Mouse (Mus musculus) fat pad, adult 2 months (tissue): Measurements from ENCODE around the gene Mpdu1.
"Not testable (repeated sequence)": the region's sequence is repeated elsewhere in the genome, so short reads cannot be mapped to it uniquely, and the experiment has no call there.

Experiments
- DNase-seq: peaks from one replicate; pipeline ENCODE4 v3.0.0-alpha.2; 2011; ENCODE audit warnings: low read depth, low spot score; ENCODE audit errors: extremely low read depth

Mpdu1 gene

DNA sequence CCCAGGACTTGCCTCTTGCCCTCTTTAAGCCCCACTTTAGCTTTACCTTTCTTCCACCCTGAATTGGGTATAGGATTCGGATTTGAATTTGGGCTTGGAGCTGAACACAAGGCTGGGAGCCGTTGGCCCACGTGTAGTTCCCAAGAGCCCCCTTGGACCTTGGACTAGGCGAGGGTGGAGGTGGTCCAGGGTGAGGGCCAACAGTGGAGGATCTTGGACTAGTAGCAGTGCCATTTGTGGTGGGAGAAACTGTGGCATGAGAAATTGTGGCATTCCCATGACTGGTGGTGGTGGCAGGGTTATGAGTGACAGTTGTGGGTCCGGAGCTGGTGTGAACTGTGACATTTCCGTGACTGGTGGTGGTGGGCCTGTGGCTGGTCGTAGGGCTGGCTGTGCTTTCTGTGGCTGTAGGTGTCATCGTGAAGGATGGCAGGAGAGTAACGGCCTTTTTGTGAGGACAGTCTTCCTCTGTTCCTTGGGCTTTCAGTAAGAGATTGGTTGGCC is 3.1 kb upstream of the Mpdu1 start:
- DNase-seq: no peak

GRCm38 (mm10) chr11:69664841-69665240 is 2.4 kb upstream of the Mpdu1 start:
- DNase-seq: no peak

DNA sequence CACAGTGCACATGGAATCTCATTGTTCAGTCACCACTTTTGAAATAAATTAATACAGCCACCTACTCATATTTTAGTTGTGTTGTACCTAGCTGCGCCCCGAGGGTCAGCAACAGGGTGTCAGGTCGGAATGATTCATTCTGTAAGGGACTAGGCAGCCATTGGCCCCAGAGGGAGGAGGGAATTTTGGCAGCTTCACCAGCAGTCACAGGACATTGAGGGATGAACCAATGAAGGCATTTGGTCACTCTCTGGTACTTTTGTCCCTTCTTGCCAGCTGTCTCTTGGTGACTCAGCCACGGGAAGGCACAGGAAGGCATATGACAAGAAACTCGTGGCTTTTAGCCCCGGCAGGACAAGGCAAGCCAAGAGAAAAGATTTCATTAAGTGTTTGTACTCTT is 1.4 kb upstream of the Mpdu1 start:
- DNase-seq: no peak

DNA sequence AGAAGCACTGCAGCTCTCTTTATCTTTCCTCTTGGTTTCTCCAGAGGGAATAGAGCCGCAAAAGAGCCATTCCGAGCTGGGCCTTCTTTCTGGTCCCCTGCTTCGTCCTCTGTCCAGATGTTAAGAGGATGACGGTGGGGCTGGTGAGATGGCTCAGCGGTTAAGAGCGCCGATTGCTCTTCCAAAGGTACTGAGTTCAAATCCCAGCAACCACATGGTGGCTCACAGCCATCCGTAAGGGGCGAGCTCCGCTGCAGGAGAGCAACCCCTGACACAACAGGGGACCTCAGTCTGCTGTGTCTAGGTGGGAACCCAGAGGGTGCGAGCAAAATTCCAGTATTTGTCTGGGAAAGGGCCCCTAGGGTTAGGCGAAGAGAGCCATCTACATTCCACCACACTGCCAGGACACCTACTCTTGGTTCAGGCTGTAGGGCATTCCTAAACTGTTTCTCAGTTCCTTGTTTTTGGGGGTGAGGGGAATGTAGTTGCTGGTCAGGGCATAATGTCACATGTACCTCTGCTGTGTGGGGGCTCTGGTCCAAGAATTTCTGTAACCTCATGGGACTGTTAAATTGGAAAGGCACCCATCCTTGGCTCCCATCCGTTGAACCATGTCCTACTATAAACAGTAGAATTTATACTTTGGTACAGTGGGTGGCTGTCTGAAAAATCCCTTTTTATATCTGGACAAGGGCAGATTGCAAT is 677 bp upstream of the Mpdu1 start:
- DNase-seq: no peak

DNA sequence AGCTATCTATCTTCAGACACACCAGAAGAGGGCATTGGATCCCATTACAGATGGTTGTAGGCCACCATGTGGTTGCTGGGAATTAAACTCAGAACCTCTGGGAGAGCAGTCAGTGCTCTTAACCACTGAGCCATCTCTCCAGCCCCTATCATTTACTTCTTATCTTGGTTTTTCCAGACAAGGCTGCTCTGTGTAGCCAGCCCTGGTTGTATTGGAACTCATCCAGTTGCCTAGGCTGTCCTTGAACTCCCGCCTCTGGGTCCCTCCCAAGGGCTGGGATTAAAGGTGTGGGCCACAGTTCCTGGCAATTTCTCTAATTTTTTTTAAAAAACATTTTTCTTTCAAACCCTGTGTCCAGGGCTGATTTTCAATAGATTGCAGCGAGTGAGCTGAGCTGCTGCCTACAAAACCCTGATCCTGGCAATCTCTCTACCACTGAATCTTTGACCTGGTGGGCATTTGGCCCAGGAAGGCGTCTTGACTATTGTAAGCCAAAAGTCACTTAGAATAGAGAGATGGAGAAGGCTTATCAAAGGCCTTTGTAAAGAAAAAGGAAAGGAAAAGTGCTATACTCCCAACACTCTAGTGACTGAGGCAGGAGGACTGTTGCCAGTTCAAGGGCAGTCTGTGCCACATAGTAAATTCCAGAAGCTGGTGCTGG is 1.1 kb downstream of the Mpdu1 start:
- no peak for DNase-seq

DNA sequence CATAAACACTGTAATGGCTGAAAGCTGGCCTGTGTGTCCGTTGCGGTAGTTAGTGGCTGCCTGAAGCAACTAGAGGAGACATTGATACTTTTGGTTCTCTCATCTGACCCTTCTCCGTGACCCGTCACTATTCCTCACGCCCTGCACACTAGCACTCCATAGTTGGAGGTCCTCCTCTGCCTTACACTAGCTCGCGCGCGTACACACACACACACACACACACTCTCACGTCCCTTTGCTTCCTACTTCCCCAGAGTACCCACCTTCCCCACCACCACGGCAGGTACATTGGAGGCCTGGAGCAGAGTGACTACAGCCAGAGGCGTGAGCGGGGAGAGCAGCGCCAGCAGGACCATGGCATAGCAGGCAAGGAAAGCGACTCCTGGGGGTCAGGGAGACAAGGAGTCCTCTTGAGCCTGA is 5.0 kb downstream of the Mpdu1 start:
- DNase-seq: no peak

GRCm38 (mm10) chr11:69656617-69657461 is 5.6 kb downstream of the Mpdu1 start:
- DNase-seq: no peak

GRCm38 (mm10) chr11:69656065-69656455 is 6.4 kb downstream of the Mpdu1 start:
- no peak for DNase-seq

DNA sequence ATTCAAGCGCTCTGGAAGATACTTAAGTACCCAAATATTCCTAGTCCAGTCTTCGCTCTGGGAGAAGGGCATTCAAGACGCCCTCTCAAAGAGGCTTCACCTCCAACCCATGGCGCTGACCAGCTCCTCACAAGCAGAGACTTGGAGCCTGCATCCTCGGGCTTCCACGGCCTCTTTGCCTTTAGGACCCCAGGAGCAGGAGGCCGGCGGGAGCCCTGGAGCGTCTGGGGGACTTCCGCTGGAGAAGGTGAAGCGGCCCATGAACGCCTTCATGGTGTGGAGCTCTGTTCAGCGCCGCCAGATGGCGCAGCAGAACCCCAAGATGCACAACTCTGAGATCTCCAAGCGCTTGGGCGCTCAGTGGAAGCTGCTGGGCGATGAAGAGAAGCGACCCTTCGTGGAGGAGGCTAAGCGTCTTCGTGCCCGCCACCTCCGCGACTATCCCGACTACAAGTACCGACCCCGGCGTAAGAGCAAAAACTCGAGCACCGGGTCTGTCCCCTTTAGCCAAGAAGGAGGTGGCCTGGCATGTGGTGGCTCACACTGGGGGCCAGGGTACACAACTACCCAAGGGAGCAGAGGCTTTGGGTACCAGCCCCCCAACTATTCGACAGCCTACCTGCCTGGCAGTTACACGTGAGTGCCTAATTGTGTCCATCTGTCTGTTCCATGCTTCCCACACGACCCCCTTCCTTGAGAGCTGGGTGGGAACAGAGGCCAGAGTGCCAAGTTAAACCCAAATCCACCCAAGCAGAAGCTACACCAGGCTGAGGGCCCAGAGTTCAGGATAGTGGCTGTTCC is 7.0 kb downstream of the Mpdu1 start, which contains the start of gene Sox15:
Sox15 (plus strand) TSS at position 51 of the 801 bp plus-strand sequence.
- DNase-seq: no peak

DNA sequence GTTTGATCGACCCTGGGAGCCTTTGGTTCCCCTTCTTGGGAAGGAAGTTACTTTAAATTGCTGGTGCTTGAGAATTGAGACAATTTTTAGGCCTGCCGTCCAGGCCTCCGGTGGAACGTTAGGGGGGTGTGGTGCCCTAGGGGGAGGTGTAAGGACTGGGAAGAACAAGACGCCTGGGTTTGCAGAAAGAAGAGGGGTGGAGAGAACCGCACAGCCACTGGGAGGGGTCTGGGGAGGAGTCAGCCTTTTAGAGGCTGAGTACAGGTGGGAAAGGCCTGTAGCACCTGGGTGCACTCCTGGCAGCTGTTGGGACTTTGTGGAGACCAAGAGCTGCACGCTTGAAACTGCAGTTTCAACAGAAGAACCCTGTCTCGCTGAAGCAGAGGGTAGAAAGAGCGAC is 7.7 kb downstream of the Mpdu1 start:
- no peak for DNase-seq

DNA sequence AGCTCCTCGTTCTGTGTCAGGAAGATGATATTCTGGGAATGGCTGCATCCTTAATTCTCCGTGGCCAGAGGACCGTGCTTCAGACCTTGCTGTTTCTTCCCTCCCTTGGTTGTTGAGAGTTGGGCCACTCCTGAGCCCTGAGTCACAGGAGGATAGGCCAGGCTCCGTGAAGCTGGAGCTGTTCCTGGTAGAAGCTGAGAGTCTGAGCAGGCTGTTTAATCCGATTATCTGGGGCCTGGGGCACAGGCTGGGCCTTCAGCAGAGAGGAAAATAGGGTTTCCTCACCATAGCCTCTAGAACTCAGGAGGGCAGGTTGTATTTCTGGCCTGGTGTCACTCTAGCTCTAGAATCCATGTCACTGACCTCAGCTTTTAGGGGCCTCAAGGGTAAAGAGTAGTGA is 9.0 kb downstream of the Mpdu1 start:
- DNase-seq: no peak

- no peak for DNase-seq
Observed at GRCm38 (mm10) chr11:69645860-69646259, 16.6 kb downstream of the Mpdu1 start.

DNA sequence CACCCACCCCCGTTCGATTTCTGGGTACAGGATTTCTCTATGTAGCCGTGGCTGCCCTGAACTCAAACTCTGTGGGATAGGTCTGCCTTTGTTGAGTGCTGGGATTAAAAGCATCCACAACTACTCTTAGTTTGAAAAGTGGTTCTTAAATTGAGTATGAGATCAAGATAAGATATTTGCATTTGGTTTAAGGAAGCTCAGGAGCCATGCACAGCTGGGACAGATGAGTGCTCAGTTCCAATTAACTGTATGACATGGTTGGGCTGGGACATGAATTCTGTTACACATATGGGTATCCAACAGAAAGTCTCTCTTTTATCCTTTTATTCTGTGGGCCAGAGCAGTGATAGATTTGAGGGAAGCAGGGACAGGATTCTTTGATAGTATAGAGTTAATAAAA is 27.0 kb downstream of the Mpdu1 start:
- DNase-seq: no peak

DNA sequence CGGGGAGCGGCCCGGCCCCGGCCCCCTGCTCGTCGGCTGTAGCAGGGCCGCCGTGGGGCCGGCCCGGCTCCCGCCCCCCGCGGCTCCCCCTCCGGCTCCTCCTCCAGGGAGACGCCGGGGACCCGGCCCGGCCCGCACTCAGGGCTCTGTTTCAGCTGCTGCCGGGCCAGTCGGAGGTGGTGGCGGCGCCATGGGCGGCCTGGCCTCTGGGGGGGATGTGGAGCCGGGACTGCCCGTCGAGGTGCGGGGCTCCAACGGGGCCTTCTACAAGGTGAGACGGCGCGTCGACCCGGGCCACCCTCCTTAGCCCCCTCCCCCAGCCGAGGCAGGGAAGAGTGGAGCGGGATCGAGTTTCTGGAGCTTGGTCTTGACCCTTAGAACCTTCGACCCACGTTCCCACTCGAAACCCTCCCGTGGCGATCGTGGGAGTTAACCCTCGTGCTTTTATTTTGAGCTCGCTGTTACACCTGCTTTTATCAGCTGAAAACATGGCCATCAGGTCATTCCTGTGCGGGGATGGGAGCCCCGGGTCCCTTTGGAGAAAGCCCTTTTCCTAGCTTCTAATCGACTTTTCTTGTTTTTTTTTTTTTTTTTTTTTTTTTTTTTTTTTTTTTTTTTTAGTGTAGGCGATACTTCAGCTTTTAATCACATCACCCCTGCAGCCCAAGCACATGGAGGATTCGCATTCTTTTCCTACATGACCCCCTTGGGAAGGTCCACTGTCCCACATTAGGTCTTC is 29.1 kb downstream of the Mpdu1 start:
- DNase-seq: no peak

DNA sequence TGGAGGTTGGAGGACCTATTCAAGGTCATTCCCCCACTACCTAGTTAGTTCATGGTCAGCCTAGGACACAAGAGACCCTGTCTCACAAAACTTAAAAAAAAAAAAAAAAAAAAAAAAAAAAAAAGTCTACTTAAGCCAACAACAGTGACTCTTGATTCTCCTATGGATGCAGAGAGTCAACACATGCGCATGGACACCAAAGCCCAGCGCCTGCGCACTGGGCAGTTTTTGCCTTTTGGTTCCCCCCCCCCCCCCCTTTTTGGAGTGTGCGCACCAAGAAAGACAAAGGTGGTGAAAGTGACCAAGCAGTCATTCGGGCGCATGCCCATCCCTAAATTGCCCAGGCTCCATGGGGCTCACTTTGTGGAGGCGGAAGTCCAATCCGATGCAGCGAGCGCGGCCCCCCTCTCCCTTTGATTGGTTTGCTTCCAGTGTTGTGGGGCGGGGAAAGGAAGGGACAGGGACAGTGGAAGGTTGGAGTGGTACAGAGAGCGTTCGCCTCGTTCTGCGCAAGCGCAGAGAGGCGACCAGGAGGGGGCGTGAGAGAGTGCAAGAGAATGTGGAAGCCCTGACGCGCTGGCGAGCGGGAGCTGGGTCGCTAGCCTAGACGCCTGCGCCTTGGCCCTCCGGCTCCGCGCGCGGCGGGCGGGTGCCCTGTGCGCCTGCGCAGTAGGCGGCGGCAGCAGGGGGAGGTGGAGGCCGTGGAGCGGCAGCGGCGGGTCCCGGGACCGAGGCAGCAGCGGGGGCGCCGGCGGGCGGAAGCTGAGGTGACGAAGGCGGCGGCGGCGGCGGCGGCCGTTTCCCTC is 30.0 kb downstream of the Mpdu1 start, which contains the start of gene Fxr2:
Fxr2 (plus strand) TSS at position 707 of the 806 bp plus-strand sequence.
- DNase-seq: peak; percentile 74

DNA sequence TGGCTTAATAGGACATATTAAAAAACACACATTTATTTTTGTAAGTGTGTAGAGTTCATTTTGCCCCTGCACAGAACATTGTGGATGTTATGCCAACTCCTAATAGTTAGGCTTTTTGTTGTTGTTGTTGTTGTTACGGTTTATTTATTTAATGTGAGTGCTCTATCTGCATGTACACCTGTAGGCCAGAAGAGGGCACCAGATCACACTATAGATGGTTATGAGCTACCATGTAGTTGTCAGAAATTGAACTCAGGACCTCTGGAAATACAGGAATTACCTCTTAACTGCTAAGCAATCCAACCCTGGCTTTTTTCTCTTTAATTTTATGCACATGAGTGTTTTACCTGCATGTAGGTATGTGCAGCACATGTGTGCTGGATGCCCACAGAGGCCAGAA is 32.6 kb downstream of the Mpdu1 start:
- DNase-seq: no peak

GRCm38 (mm10) chr11:69628286-69628685 is 34.2 kb downstream of the Mpdu1 start:
- DNase-seq: no peak

DNA sequence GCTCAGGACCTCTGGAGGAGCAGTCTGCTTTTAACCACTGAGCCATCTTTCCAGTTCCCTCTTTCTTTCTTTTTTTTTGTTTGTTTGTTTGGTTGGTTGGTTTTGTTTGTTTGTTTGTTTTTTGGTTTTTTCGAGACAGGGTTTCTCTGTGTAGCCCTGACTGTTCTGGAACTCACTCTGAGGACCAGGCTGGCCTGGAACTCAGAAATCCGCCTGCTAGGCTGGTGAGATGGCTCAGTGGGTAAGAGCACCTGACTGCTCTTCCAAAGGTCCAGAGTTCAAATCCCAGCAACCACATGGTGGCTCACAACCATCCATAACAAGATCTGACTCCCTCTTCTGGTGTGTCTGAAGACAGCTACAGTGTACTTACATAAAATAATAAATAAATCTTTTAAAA is 38.1 kb downstream of the Mpdu1 start:
- DNase-seq: not testable (repeated sequence)

DNA sequence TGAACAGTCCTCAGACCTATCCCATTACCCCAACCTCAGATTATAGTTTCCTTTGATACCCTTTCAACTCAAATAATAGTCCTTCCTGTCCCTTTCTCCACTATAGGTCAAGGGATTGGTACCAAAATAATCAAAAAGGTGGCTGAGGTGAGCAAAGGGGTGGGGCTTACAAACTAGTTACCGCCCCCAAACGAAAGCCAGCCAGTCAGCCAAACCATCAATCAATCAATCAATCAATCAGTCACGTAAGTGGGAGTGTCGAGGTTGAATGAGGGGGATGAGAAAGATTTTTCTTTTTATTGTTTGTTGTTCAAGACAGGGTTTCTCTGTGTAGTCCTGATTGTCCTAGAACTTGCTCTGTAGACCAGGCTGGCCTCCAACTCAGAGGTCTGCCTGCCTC is 39.4 kb downstream of the Mpdu1 start:
- DNase-seq: no peak
